Mouse (Mus musculus) MEL (cell line): ENCODE data around the gene Trdn.

Experiments used
- CTCF ChIP-seq, 3 experiments: IDR thresholded peaks in 2 of 3; conservative IDR thresholded peaks in 1 of 3; 2 replicates each; pipeline ENCODE4 v1.5.1; 2011 to 2012; ENCODE audit warnings: low read length in 3 of 3, low read depth in 2 of 3, mild to moderate bottlenecking in 2 of 3, improper control_type of control experiment in 1 of 3, inconsistent platforms in 1 of 3, mixed read lengths in 1 of 3, moderate library complexity in 1 of 3; ENCODE audit not compliant: control insufficient read depth in 1 of 3, insufficient read depth in 1 of 3, poor library complexity in 1 of 3, severe bottlenecking in 1 of 3
- MAZ ChIP-seq: IDR thresholded peaks from 2 replicates; pipeline ENCODE4 v1.6.1; 2012; ENCODE audit warnings: low read depth, mild to moderate bottlenecking, inconsistent platforms, low read length, improper control_type of control experiment
- MYC ChIP-seq: IDR thresholded peaks from 2 replicates; pipeline ENCODE4 v1.6.1; 2011; ENCODE audit warnings: low read depth, mild to moderate bottlenecking, low read length, improper control_type of control experiment, moderate library complexity
- SIN3A ChIP-seq: IDR thresholded peaks from 2 replicates; pipeline ENCODE4 v1.6.1; 2012; ENCODE audit warnings: low read length, improper control_type of control experiment, inconsistent platforms
- TAL1 ChIP-seq: IDR thresholded peaks from 2 replicates; pipeline ENCODE4 v1.6.1; 2012; ENCODE audit warnings: mild to moderate bottlenecking, inconsistent platforms, low read length, moderate library complexity, mixed read lengths

DNA sequence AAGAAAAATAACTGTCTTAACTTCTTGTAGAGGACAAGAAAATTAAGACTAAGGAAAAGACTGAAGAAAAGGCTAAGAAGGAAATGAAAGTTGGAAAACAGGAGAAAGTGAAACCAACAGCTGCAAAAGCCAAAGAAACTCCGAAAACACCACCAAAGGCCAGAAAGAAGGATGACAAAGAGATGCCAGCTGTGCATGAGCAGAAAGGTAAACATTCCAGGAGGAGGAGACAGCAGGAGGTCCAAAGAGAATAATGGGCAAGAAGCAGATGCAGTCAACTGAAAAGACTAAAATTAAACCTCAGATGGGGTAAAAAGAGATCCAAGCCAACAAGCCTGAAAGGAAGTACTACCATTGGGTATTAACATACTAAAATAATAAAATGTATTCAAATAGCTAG, 115.6 kb downstream of the Trdn start:
- TF ChIP-seq MAZ (no peak), MYC (no peak), CTCF (IDR thresholded peaks at IDR 0.05 in 2 of 3, conservative IDR thresholded peaks at IDR 0.05 in 1 of 3; ENCODE audit: control insufficient read depth in 1 of 3, insufficient read depth in 1 of 3, low read depth in 2 of 3, low read length in 3 of 3, poor library complexity in 1 of 3, severe bottlenecking in 1 of 3) (no peak), TAL1 (no peak), SIN3A (no peak)
